Mouse (Mus musculus): ENCODE measurements around the gene Golm1.

DNA sequence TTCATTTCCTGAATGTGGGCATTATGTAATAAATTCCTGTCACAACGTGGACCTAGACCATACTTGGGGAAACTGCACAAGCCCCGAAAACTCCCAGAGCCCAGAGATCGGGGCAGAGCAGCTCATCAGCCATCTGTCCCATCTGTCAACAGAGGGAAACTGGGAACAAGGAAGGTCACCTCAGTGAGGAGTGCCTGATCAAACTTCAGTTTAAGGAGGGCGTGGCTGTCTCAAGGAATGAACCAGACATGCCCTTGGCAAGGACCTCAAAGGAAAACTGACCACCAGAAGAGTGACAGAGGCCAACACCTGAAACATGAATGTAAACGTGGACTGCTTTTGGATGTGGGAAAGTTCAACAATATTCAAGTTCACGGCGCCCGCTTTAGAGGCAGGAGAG is 14.2 kb downstream of the Golm1 start:
- TF ChIP-seq CTCF (IDR thresholded peaks at IDR 0.05; ENCODE audit: control insufficient read depth, insufficient read depth, insufficient read length) (no peak), USF1 (IDR thresholded peaks at IDR 0.05; ENCODE audit: low read depth) (no peak), MYOD1 (IDR thresholded peaks at IDR 0.05; ENCODE audit: control insufficient read depth, insufficient read length, low read depth) (no peak), MYOG (IDR thresholded peaks at IDR 0.05; ENCODE audit: control insufficient read depth, extremely low read depth, insufficient read length) (no peak), MAX (IDR thresholded peaks at IDR 0.05) (no peak)
